Mouse (Mus musculus): Measurements from ENCODE around the gene Sclt1. TPM values are rescaled to one million over a fixed set of nuclear protein-coding genes. Genes with fewer than 3 reads are reported as not detected.
A peak's percentile ranks its signal among the peaks of the same experiment; 100 is the strongest.

The Sclt1 gene
- polyA plus RNA-seq, 1 experiment from 2014 or later: 30.1 TPM

- ATAC-seq (ENCODE audit: insufficient number of reproducible peaks, insufficient read depth, low FRiP score, low TSS enrichment): 0 out of 2 replicates have a peak, but pooled peaks have one; percentile 25
- no peak overlapping the region for H3K27ac ChIP-seq
- no peaks in the 10 kb centered on the region for H3K27me3 ChIP-seq
- no peak overlapping the region for H3K4me2 ChIP-seq (replicated peaks)
- H3K4me1 ChIP-seq: peaks cover 16% of the 10 kb centered on the region; the same call in 1 of the 2 replicates
- H3K36me3 ChIP-seq: peaks cover 26% of the 10 kb centered on the region
- whole genome bisulfite sequencing: 86% methylated on average over 13 of the region's 13 CpGs
- no peak overlapping the region for H3K4me3 ChIP-seq
- no peaks in the 10 kb centered on the region for H3K9me3 ChIP-seq
- no peak overlapping the region for H3K9ac ChIP-seq
These were observed 136.5 kb downstream of the Sclt1 start for GRCm38 (mm10) chr3:41605601-41606329.

GRCm38 (mm10) chr3:41604629-41605321 lies 137.5 kb downstream of the Sclt1 start:
- no peak for ATAC-seq (ENCODE audit: insufficient number of reproducible peaks, insufficient read depth, low FRiP score, low TSS enrichment)
- no peak overlapping the region for H3K4me3 ChIP-seq

GRCm38 (mm10) chr3:41603470-41604019 lies 138.8 kb downstream of the Sclt1 start:
- 24% methylated on average over 5 of the region's 5 CpGs for WGBS
- Histone ChIP-seq H3K9ac (no peak overlapping the region), H3K27ac (no peak overlapping the region), H3K4me3 (no peak overlapping the region), H3K4me1 (peaks cover 16% of the 10 kb centered on the region; the same call in 1 of the 2 replicates), H3K36me3 (peaks cover 31% of the 10 kb centered on the region), H3K27me3 (no peaks in the 10 kb centered on the region), H3K9me3 (no peaks in the 10 kb centered on the region), H3K4me2 (replicated peaks) (no peak overlapping the region)
- no peak for ATAC-seq (ENCODE audit: insufficient number of reproducible peaks, insufficient read depth, low FRiP score, low TSS enrichment)

More at GRCm38 (mm10) chr3:41604629-41605321, 137.5 kb downstream of the Sclt1 start:
- Histone ChIP-seq H3K9ac (no peak overlapping the region), H3K36me3 (peaks cover 22% of the 10 kb centered on the region), H3K9me3 (no peaks in the 10 kb centered on the region), H3K27ac (no peak overlapping the region), H3K4me1 (peaks cover 16% of the 10 kb centered on the region; the same call in 1 of the 2 replicates), H3K4me2 (replicated peaks) (no peak overlapping the region), H3K27me3 (no peaks in the 10 kb centered on the region)
- 93% methylated on average over 12 of the region's 12 CpGs for WGBS

DNA sequence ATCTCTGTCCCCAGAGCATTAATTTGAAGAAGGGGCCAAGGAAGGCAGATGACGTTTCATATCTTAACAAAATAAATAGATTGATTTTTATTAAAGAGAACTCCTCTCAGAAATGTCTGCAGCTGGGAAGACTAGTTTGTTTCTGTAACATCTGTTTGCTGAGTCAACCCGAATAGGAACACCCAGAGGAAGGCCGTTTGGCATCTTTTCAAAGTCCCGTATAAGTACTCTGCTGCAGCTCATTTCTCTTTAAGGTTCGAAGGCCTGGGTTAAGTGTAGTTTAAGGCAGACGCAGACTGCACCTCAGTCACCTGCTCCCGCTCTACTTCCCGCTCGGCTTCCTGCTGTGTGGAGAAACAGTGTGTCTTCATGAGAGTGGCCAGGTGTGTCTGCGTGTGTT lies 139.4 kb downstream of the Sclt1 start:
- Histone ChIP-seq H3K9me3 (no peaks in the 10 kb centered on the region), H3K27ac (no peak overlapping the region), H3K27me3 (no peaks in the 10 kb centered on the region), H3K4me3 (no peak overlapping the region), H3K4me2 (replicated peaks) (no peak overlapping the region), H3K4me1 (peaks cover 16% of the 10 kb centered on the region; the same call in 1 of the 2 replicates), H3K9ac (no peak overlapping the region), H3K36me3 (peaks cover 31% of the 10 kb centered on the region)
- WGBS: 62% methylated on average over 10 of the region's 10 CpGs
- ATAC-seq (ENCODE audit: insufficient number of reproducible peaks, insufficient read depth, low FRiP score, low TSS enrichment): no peak

DNA sequence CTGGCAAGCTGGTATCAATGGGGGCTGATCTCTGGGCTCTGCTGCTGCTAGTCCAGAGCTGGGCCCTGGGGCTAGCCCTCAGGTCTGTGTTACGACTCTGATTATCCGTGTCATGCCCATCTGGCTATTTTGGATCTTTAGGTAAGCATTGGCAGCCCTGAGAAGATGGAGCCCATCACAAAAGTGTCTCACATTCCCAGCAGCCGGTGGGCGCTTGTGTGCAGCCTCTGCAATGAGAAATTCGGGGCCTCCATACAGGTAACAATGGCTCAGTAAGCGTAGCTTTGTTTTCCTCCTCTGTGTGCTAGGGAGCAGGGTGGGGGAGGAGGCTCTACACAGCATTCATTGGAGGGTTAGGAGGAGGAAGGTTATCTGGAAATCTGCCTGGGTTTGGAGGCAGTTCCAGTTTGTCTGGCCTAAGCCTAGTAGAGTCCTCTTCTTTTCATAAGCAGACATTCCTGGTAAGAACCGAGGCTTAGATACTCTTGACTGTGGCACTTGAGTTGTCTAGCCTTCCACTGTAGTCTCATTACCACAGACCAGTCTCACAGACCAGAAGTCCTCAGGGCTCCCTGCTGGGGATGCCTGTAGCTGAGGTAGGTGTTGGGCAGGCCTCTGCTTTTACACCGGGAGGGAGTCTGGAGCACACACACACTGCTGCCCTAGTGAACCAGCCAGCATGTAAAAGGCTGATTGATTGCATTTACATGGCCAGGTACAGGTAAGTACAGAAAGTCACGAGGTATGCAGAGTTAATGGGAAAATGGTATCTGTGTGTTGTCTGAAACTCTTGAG lies 140.9 kb downstream of the Sclt1 start:
- H3K27me3 ChIP-seq: no peaks in the 10 kb centered on the region
- H3K36me3 ChIP-seq: peaks cover 46% of the 10 kb centered on the region
- H3K9ac ChIP-seq: no peak overlapping the region
- no peak for ATAC-seq (ENCODE audit: insufficient number of reproducible peaks, insufficient read depth, low FRiP score, low TSS enrichment)
- WGBS: 76% methylated on average over 9 of the region's 9 CpGs
- no peak overlapping the region for H3K4me3 ChIP-seq
- H3K27ac ChIP-seq: no peak overlapping the region
- no peak overlapping the region for H3K4me2 ChIP-seq (replicated peaks)
- H3K4me1 ChIP-seq: peaks cover 16% of the 10 kb centered on the region; the same call in 1 of the 2 replicates
- H3K9me3 ChIP-seq: no peaks in the 10 kb centered on the region

GRCm38 (mm10) chr3:41599806-41600589 lies 142.3 kb downstream of the Sclt1 start:
- no peak overlapping the region for H3K27ac ChIP-seq
- no peak overlapping the region for H3K9ac ChIP-seq
- H3K4me2 ChIP-seq (replicated peaks): no peak overlapping the region
- no peaks in the 10 kb centered on the region for H3K27me3 ChIP-seq
- 78% methylated on average over 14 of the region's 14 CpGs for WGBS
- peak; percentile 47 for ATAC-seq (ENCODE audit: insufficient number of reproducible peaks, insufficient read depth, low FRiP score, low TSS enrichment)
- H3K36me3 ChIP-seq: peaks cover 42% of the 10 kb centered on the region
- H3K4me1 ChIP-seq: peaks cover 16% of the 10 kb centered on the region; the same call in 1 of the 2 replicates
- no peak overlapping the region for H3K4me3 ChIP-seq
- no peaks in the 10 kb centered on the region for H3K9me3 ChIP-seq

DNA sequence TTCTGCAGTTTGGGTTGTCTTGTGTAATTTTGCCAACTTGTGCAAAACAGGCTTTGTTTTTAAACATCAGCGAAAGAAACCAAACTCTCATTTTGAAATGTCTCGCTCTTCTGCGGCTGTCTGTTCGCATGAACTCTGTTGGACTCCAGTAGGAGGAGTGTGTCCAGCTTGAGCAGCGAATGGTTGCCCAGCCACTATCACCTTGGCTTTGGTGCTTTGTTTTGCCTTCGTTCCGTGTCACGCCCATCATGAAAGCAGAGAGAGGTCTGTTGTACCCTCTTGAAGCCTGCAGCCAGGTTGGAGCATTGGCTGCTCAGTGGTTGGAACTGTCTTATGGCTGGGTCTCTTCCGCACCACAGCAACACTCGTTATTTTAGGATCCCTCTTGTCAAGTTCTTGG lies 143.1 kb downstream of the Sclt1 start:
- Histone ChIP-seq H3K27me3 (no peaks in the 10 kb centered on the region), H3K27ac (no peak overlapping the region), H3K4me2 (replicated peaks) (no peak overlapping the region), H3K9ac (no peak overlapping the region), H3K4me3 (no peak overlapping the region), H3K4me1 (peaks cover 15% of the 10 kb centered on the region; the same call in 1 of the 2 replicates), H3K36me3 (peaks cover 40% of the 10 kb centered on the region), H3K9me3 (no peaks in the 10 kb centered on the region)
- no peak for ATAC-seq (ENCODE audit: insufficient number of reproducible peaks, insufficient read depth, low FRiP score, low TSS enrichment)
- WGBS: 89% methylated on average over 10 of the region's 10 CpGs

- Histone ChIP-seq H3K9ac (no peak overlapping the region), H3K27me3 (no peaks in the 10 kb centered on the region), H3K27ac (no peak overlapping the region), H3K4me1 (peaks cover 8% of the 10 kb centered on the region; the same call in 1 of the 2 replicates), H3K36me3 (peaks cover 46% of the 10 kb centered on the region), H3K4me3 (no peak overlapping the region), H3K9me3 (no peaks in the 10 kb centered on the region), H3K4me2 (replicated peaks) (no peak overlapping the region)
- ATAC-seq (ENCODE audit: insufficient number of reproducible peaks, insufficient read depth, low FRiP score, low TSS enrichment): no peak
- WGBS: 87% methylated on average over 9 of the region's 9 CpGs
These were observed 143.9 kb downstream of the Sclt1 start for GRCm38 (mm10) chr3:41598412-41598811.

- ATAC-seq (ENCODE audit: insufficient number of reproducible peaks, insufficient read depth, low FRiP score, low TSS enrichment): no peak
- Histone ChIP-seq H3K4me3 (no peak overlapping the region), H3K4me1 (no peaks in the 10 kb centered on the region), H3K4me2 (replicated peaks) (no peak overlapping the region), H3K9me3 (no peaks in the 10 kb centered on the region), H3K27ac (no peak overlapping the region), H3K36me3 (peaks cover 46% of the 10 kb centered on the region), H3K27me3 (no peaks in the 10 kb centered on the region), H3K9ac (no peak overlapping the region)
- WGBS: 90% methylated on average over 8 of the region's 8 CpGs
These were observed 145.3 kb downstream of the Sclt1 start for GRCm38 (mm10) chr3:41597036-41597435.

- Histone ChIP-seq H3K9ac (no peak overlapping the region), H3K27me3 (no peaks in the 10 kb centered on the region), H3K4me3 (no peak overlapping the region), H3K27ac (no peak overlapping the region), H3K4me2 (replicated peaks) (no peak overlapping the region), H3K4me1 (no peaks in the 10 kb centered on the region), H3K36me3 (peaks cover 43% of the 10 kb centered on the region), H3K9me3 (no peaks in the 10 kb centered on the region)
- no peak for ATAC-seq (ENCODE audit: insufficient number of reproducible peaks, insufficient read depth, low FRiP score, low TSS enrichment)
- WGBS: 91% methylated on average over 4 of the region's 4 CpGs
These were observed 147.3 kb downstream of the Sclt1 start for GRCm38 (mm10) chr3:41595010-41595409.

Data from embryonic facial prominence, embryonic 12.5 days (tissue).